Mouse (Mus musculus): ENCODE measurements around the gene Prune2.

GRCm38 (mm10) chr19:17137656-17138055 lies 181.7 kb downstream of the Prune2 start:
- TF ChIP-seq POLR2A (IDR thresholded peaks at IDR 0.05; ENCODE audit: low read depth, low read length) = no peak
- TF ChIP-seq CTCF (conservative IDR thresholded peaks at IDR 0.05; ENCODE audit: insufficient read depth, insufficient read length, low read depth, low read length) = no peak
